Mouse (Mus musculus): ENCODE measurements around the gene H2-Ob.

- TF ChIP-seq CTCF (IDR thresholded peaks at IDR 0.05; ENCODE audit: insufficient read depth, low read depth, low read length) = no peak
- no peak for TF ChIP-seq POLR2A (IDR thresholded peaks at IDR 0.05; ENCODE audit: insufficient read depth, low read depth, low read length)
Observed at GRCm38 (mm10) chr17:34218675-34219074, 20.0 kb upstream of the H2-Ob start.

Data from olfactory bulb, adult 2 months (tissue).